Mouse (Mus musculus): ENCODE data around the gene Slco2a1.

Slco2a1 gene

GRCm38 (mm10) chr9:102985111-102985510, 3.4 kb upstream of the Slco2a1 start:
- DNase-seq: no peak

- no peak for DNase-seq
These were observed 2.6 kb upstream of the Slco2a1 start for GRCm38 (mm10) chr9:102985939-102986338.

- no peak for DNase-seq
These were observed 2.0 kb downstream of the Slco2a1 start for GRCm38 (mm10) chr9:102990306-102991133.

GRCm38 (mm10) chr9:102991134-102991406, 2.6 kb downstream of the Slco2a1 start:
- peak; percentile 74 for DNase-seq

GRCm38 (mm10) chr9:102992877-102993276, 4.4 kb downstream of the Slco2a1 start:
- peak; percentile 96 for DNase-seq

GRCm38 (mm10) chr9:102993764-102994163, 5.3 kb downstream of the Slco2a1 start:
- peak; percentile 74 for DNase-seq

- no peak for DNase-seq
These were observed 7.5 kb downstream of the Slco2a1 start for GRCm38 (mm10) chr9:102995800-102996635.

GRCm38 (mm10) chr9:103000384-103000783, 11.9 kb downstream of the Slco2a1 start:
- no peak for DNase-seq

GRCm38 (mm10) chr9:103004343-103004742, 15.8 kb downstream of the Slco2a1 start:
- no peak for DNase-seq

GRCm38 (mm10) chr9:103007699-103008078, 19.2 kb downstream of the Slco2a1 start:
- peak; percentile 97 for DNase-seq

- DNase-seq: peak; percentile 94
These were observed 19.8 kb downstream of the Slco2a1 start for GRCm38 (mm10) chr9:103008079-103008855.

- no peak for DNase-seq
These were observed 21.6 kb downstream of the Slco2a1 start for GRCm38 (mm10) chr9:103010161-103010560.

- peak; percentile 90 for DNase-seq
These were observed 24.9 kb downstream of the Slco2a1 start for GRCm38 (mm10) chr9:103013366-103013765.

- no peak for DNase-seq
These were observed 26.2 kb downstream of the Slco2a1 start for GRCm38 (mm10) chr9:103014686-103015085.

GRCm38 (mm10) chr9:103024116-103024515, 35.6 kb downstream of the Slco2a1 start:
- DNase-seq: no peak

GRCm38 (mm10) chr9:103027150-103027889, 38.8 kb downstream of the Slco2a1 start:
- DNase-seq: no peak

GRCm38 (mm10) chr9:103029012-103029411, 40.5 kb downstream of the Slco2a1 start:
- DNase-seq: no peak

GRCm38 (mm10) chr9:103030041-103030440, 41.5 kb downstream of the Slco2a1 start:
- DNase-seq: no peak

GRCm38 (mm10) chr9:103031211-103031610, 42.7 kb downstream of the Slco2a1 start:
- DNase-seq: no peak

GRCm38 (mm10) chr9:103032193-103032592, 43.7 kb downstream of the Slco2a1 start:
- peak; percentile 93 for DNase-seq

GRCm38 (mm10) chr9:103033381-103033780, 44.9 kb downstream of the Slco2a1 start:
- no peak for DNase-seq

- DNase-seq: peak; percentile 92
These were observed 48.5 kb downstream of the Slco2a1 start for GRCm38 (mm10) chr9:103036971-103037391.

GRCm38 (mm10) chr9:103038266-103038665, 49.8 kb downstream of the Slco2a1 start:
- DNase-seq: no peak
